In the genomic region with DNA sequence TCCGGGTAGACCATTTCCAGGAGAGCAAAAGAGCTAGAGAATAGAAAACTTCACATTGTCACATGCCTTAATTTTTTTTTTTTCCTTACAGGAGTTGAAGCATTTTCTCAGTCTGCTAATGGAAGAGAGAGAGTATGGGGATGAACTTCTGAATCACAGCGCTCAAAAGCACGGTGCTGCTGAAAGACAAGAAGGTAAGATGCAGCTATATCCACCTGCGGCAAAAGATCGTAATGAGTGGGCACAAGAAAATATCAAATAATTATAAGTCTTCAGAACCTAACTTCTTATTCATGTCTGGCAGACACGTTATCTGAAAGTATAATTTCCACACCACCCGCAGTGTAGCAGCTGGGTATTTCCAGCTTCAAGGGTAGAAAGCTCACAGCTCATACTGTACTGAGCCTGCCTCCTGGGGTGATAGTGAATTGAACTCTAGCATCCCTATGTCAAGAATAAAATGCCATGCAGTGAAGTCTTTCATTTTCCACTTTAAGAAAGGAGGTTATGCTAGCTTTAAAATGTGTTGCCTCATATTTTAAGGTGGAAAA, we compare ENCODE assay signal across 21 mouse cellular contexts.
DNase-seq lines count a peak whose midpoint lies in the region; ATAC-seq and TF ChIP-seq lines count a peak whose summit lies in the region.
"Had no signal": no experiment of that assay in that cellular context is flagged by ENCODE, and none has a peak within 500 bp of the region (broad histone marks: within the 10 kb centered on the region; RNA-seq: fewer than 3 reads in every experiment).

No protein-coding gene starts in this region.

- no peak for TF ChIP-seq CTCF in midbrain, postnatal 0 days (IDR thresholded peaks at IDR 0.05)
- no peak for TF ChIP-seq CTCF in brain, embryonic 14.5 days (IDR thresholded peaks at IDR 0.05; ENCODE audit: borderline replicate concordance, extremely low read depth, insufficient read depth, insufficient read length)

- WGBS in forebrain, embryonic 14.5 days: 82% methylated on average over 7 of the region's 7 CpGs
- 80% methylated on average over 7 of the region's 7 CpGs for WGBS in forebrain, embryonic 15.5 days
- 68% methylated on average over 7 of the region's 7 CpGs for WGBS in midbrain, embryonic 14.5 days
- 59% methylated on average over 7 of the region's 7 CpGs for WGBS in midbrain, postnatal 0 days

- H3K36me3 ChIP-seq in forebrain, embryonic 14.5 days (ENCODE audit: control insufficient read depth, insufficient read depth, low read length): no peaks in the 10 kb centered on the region
- H3K36me3 ChIP-seq in forebrain, embryonic 15.5 days: no peaks in the 10 kb centered on the region
- no peaks in the 10 kb centered on the region for H3K36me3 ChIP-seq in midbrain, embryonic 14.5 days (ENCODE audit: control insufficient read depth, insufficient read depth, low read length)
- H3K36me3 ChIP-seq in midbrain, postnatal 0 days (ENCODE audit: insufficient read depth, low read length): no peaks in the 10 kb centered on the region
- H3K36me3 ChIP-seq: embryonic facial prominence, embryonic 13.5 days; embryonic facial prominence, embryonic 15.5 days had no signal

- no peak overlapping the region for H3K4me2 ChIP-seq in forebrain, embryonic 14.5 days (ENCODE audit: low read length)
- no peak overlapping the region for H3K4me2 ChIP-seq in forebrain, embryonic 15.5 days (replicated peaks)
- H3K4me2 ChIP-seq in midbrain, embryonic 14.5 days (ENCODE audit: low read length): no peak overlapping the region
- no peak overlapping the region for H3K4me2 ChIP-seq in midbrain, postnatal 0 days (ENCODE audit: low read depth, low read length, poor library complexity, severe bottlenecking)
- H3K4me2 ChIP-seq: embryonic facial prominence, embryonic 13.5 days; embryonic facial prominence, embryonic 15.5 days had no signal

- no peaks in the 10 kb centered on the region for H3K27me3 ChIP-seq in forebrain, embryonic 14.5 days (replicated peaks; ENCODE audit: control insufficient read depth, insufficient read depth, low read length)
- H3K27me3 ChIP-seq in forebrain, embryonic 15.5 days: no peaks in the 10 kb centered on the region
- H3K27me3 ChIP-seq in midbrain, embryonic 14.5 days (ENCODE audit: control insufficient read depth, insufficient read depth, low read length): no peaks in the 10 kb centered on the region
- H3K27me3 ChIP-seq in midbrain, postnatal 0 days (ENCODE audit: insufficient read depth, low read length): no peaks in the 10 kb centered on the region
- H3K27me3 ChIP-seq: embryonic facial prominence, embryonic 13.5 days; embryonic facial prominence, embryonic 15.5 days had no signal

- no peak for TF ChIP-seq POLR2A in brain, embryonic 14.5 days (IDR thresholded peaks at IDR 0.05; ENCODE audit: borderline replicate concordance, extremely low read depth, insufficient read depth, insufficient read length, poor library complexity, severe bottlenecking)

- H3K9ac ChIP-seq in forebrain, embryonic 14.5 days (ENCODE audit: low read length): no peak overlapping the region
- H3K9ac ChIP-seq in forebrain, embryonic 15.5 days (replicated peaks): no peak overlapping the region
- H3K9ac ChIP-seq in midbrain, embryonic 14.5 days (replicated peaks; ENCODE audit: low read length): no peak overlapping the region
- no peak overlapping the region for H3K9ac ChIP-seq in midbrain, postnatal 0 days (replicated peaks; ENCODE audit: low read length, poor library complexity, severe bottlenecking)
- H3K9ac ChIP-seq: embryonic facial prominence, embryonic 13.5 days; embryonic facial prominence, embryonic 15.5 days had no signal

- no peak overlapping the region for H3K27ac ChIP-seq in forebrain, embryonic 14.5 days (ENCODE audit: low read depth, low read length)
- H3K27ac ChIP-seq in forebrain, embryonic 15.5 days (replicated peaks): no peak overlapping the region
- no peak overlapping the region for H3K27ac ChIP-seq in midbrain, embryonic 14.5 days (replicated peaks; ENCODE audit: low read depth, low read length)
- no peak overlapping the region for H3K27ac ChIP-seq in midbrain, postnatal 0 days (ENCODE audit: low read depth, low read length)
- H3K27ac ChIP-seq: embryonic facial prominence, embryonic 13.5 days; embryonic facial prominence, embryonic 15.5 days had no signal

- no peaks in the 10 kb centered on the region for H3K4me1 ChIP-seq in forebrain, embryonic 14.5 days (ENCODE audit: control insufficient read depth, insufficient read depth, low read length)
- H3K4me1 ChIP-seq in forebrain, embryonic 15.5 days: 0 out of 2 replicates have a peak, but pooled peaks cover 2% of the 10 kb centered on the region
- no peaks in the 10 kb centered on the region for H3K4me1 ChIP-seq in midbrain, embryonic 14.5 days (ENCODE audit: control insufficient read depth, insufficient read depth, low read length)
- H3K4me1 ChIP-seq in midbrain, postnatal 0 days (ENCODE audit: insufficient read depth, low read length): no peaks in the 10 kb centered on the region
- H3K4me1 ChIP-seq: embryonic facial prominence, embryonic 13.5 days; embryonic facial prominence, embryonic 15.5 days had no signal

- peak; percentile 33 for DNase-seq in forebrain, embryonic 14.5 days (ENCODE audit: low spot score)
- peak; percentile 46 for DNase-seq in midbrain, embryonic 14.5 days
- DNase-seq in midbrain, postnatal 0 days (ENCODE audit: low spot score): no peak
- DNase-seq in brain, adult 2 months (ENCODE audit: low read depth, low spot score): peak; percentile 37
- DNase-seq in brain, embryonic 14.5 days (ENCODE audit: low read depth): peak; percentile 77
- no peak for DNase-seq in adrenal gland, adult (ENCODE audit: inconsistent age in 2 of 2, low spot score in 1 of 2)
- DNase-seq in adrenal gland, postnatal 14 days: no peak
- DNase-seq: adrenal gland, adult 8-10 months; adrenal gland, postnatal 25 days; cerebellum, adult 11 months; cerebellum, adult 18-20 months; cerebellum, adult 8-10 months; cerebellum, adult 9-11 months; cerebellum, postnatal 14 days; cerebellum, postnatal 36 days; embryo, embryonic 11 days had no signal

- no peaks in the 10 kb centered on the region for H3K9me3 ChIP-seq in forebrain, embryonic 14.5 days (replicated peaks; ENCODE audit: control insufficient read depth, low read length)
- H3K9me3 ChIP-seq in forebrain, embryonic 15.5 days: no peaks in the 10 kb centered on the region
- no peaks in the 10 kb centered on the region for H3K9me3 ChIP-seq in midbrain, embryonic 14.5 days (ENCODE audit: control insufficient read depth, low read length)
- no peaks in the 10 kb centered on the region for H3K9me3 ChIP-seq in midbrain, postnatal 0 days (ENCODE audit: low read length)
- H3K9me3 ChIP-seq: embryonic facial prominence, embryonic 13.5 days; embryonic facial prominence, embryonic 15.5 days had no signal

- H3K4me3 ChIP-seq in forebrain, embryonic 14.5 days (ENCODE audit: low read depth, low read length): no peak overlapping the region
- no peak overlapping the region for H3K4me3 ChIP-seq in forebrain, embryonic 15.5 days
- H3K4me3 ChIP-seq in midbrain, embryonic 14.5 days (replicated peaks; ENCODE audit: low read depth, low read length): no peak overlapping the region
- no peak overlapping the region for H3K4me3 ChIP-seq in midbrain, postnatal 0 days (ENCODE audit: low read depth, low read length)
- H3K4me3 ChIP-seq: embryonic facial prominence, embryonic 13.5 days; embryonic facial prominence, embryonic 15.5 days; erythroblast, embryonic 14.5 days had no signal

- no peak for ATAC-seq in forebrain, embryonic 14.5 days
- no peak for ATAC-seq in forebrain, embryonic 15.5 days (replicated peaks)
- peak; percentile 60; the same call in 1 of the 2 replicates for ATAC-seq in midbrain, embryonic 14.5 days (ENCODE audit: low FRiP score, low TSS enrichment)
- no peak; the same call in 1 of the 2 replicates for ATAC-seq in midbrain, postnatal 0 days (ENCODE audit: low FRiP score)
- ATAC-seq: forebrain, embryonic 16.5 days had no signal

Comparison
In these comparisons a context has a peak if more than half of its experiments do, and no peak if none do; other contexts are left out.
1. DNase-seq: peak in forebrain, embryonic 14.5 days (single experiment), midbrain, embryonic 14.5 days (single experiment), brain, adult 2 months (single experiment) and brain, embryonic 14.5 days (single experiment); none in midbrain, postnatal 0 days (single experiment), adrenal gland, adult (0 of 2) and adrenal gland, postnatal 14 days (single experiment).